Mouse (Mus musculus): ENCODE results near the gene Msmb.

- TF ChIP-seq RAD21 (IDR thresholded peaks at IDR 0.05; ENCODE audit: low read depth, low read length) (no peak), CTCF (IDR thresholded peaks at IDR 0.05 in 2 of 3, conservative IDR thresholded peaks at IDR 0.05 in 1 of 3; ENCODE audit: control insufficient read depth in 1 of 3, insufficient read depth in 1 of 3, low read depth in 2 of 3, low read length in 3 of 3, poor library complexity in 1 of 3, severe bottlenecking in 1 of 3) (no peak), SIN3A (IDR thresholded peaks at IDR 0.05; ENCODE audit: low read length) (no peak), POLR2AphosphoS2 (IDR thresholded peaks at IDR 0.05; ENCODE audit: low read length) (no peak), POLR2A (IDR thresholded peaks at IDR 0.05; ENCODE audit: control insufficient read depth in 1 of 2, insufficient read depth in 1 of 2, low read depth in 1 of 2, low read length in 2 of 2, poor library complexity in 1 of 2) (no peak), USF2 (IDR thresholded peaks at IDR 0.05; ENCODE audit: borderline replicate concordance in 1 of 2, insufficient read depth in 1 of 2, low read depth in 1 of 2, low read length in 2 of 2) (no peak), GATA1 (IDR thresholded peaks at IDR 0.05; ENCODE audit: low read depth, low read length) (no peak), ZC3H11A (IDR thresholded peaks at IDR 0.05; ENCODE audit: low read depth, low read length) (no peak), MEF2A (IDR thresholded peaks at IDR 0.05; ENCODE audit: extremely low read depth, insufficient replicate concordance, low read depth, low read length, poor library complexity, severe bottlenecking) (no peak), NRF1 (IDR thresholded peaks at IDR 0.05; ENCODE audit: insufficient read depth, low read depth, low read length, poor library complexity, severe bottlenecking) (no peak), BHLHE40 (IDR thresholded peaks at IDR 0.05; ENCODE audit: borderline replicate concordance, low read depth, low read length) (no peak)
Observed at GRCm38 (mm10) chr14:32124261-32124660, 17.6 kb upstream of the Msmb start.
